Mouse (Mus musculus) frontal cortex, adult 2 months (tissue): ENCODE results near the gene Aldh16a1. TPM values are rescaled to one million over a fixed set of nuclear protein-coding genes. Genes with fewer than 3 reads are reported as not detected.
A peak's percentile ranks its signal among the peaks of the same experiment; 100 is the strongest.
"Not testable (repeated sequence)": the region's sequence is repeated elsewhere in the genome, so short reads cannot be mapped to it uniquely, and the experiment has no call there.

Experiments used
- DNase-seq, 2 experiments: peaks; one replicate each; pipeline ENCODE4 v3.0.0; 2022; ENCODE audit warnings: low spot score in 1 of 2; ENCODE audit errors: extremely low spot score in 1 of 2
- polyA plus RNA-seq: library from polyadenylated mRNA; depleted of rRNA; stranded (reverse); fragments of >200 nt; gene quantifications from 2 replicates; pipeline ENCODE4 v1.2.3, GENCODE M21; 2012

Aldh16a1 gene
- polyA plus RNA-seq, 1 experiment: 10.8 TPM

GRCm38 (mm10) chr7:45137171-45138006 lies 17.0 kb downstream of the Aldh16a1 start:
- DNase-seq: no peak

DNA sequence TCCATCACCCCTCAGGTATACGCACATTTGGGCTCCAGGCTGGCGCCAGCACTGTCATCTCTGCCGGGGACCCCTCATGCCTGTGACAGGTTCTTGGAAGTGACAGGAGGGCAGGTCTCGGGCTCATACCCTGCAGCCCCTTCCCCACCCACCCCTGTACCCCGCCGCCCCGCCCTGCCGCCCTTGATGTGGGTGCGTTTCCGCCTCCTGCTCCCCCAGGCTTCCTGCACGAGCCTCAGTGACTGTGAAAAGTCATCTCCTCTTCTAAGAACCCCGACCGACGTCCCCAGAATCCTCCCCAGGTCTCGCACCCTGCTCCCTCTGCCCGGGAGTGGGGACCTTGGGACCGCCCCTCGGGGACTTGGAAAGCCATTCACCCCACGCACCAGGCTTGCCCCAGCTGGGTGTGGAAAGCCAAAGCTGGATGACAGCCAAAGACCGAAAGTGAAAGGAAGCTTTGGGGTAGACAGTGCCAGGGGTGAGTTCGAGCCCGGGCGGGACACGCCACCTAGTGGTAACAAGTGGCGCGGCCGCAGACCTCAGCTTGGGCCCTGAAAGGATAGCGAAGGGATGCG lies 18.3 kb downstream of the Aldh16a1 start, which contains the start of the genes Gm45713 and Flt3l:
Gene Gm45713 (minus strand): TSS at position 239 of the 575 bp plus-strand sequence.
Gene Flt3l (minus strand): TSS at position 440 of the 575 bp plus-strand sequence.
- DNase-seq: peak; percentile 78 to 95

GRCm38 (mm10) chr7:45135370-45135769 lies 19.0 kb downstream of the Aldh16a1 start:
- no peak for DNase-seq

DNA sequence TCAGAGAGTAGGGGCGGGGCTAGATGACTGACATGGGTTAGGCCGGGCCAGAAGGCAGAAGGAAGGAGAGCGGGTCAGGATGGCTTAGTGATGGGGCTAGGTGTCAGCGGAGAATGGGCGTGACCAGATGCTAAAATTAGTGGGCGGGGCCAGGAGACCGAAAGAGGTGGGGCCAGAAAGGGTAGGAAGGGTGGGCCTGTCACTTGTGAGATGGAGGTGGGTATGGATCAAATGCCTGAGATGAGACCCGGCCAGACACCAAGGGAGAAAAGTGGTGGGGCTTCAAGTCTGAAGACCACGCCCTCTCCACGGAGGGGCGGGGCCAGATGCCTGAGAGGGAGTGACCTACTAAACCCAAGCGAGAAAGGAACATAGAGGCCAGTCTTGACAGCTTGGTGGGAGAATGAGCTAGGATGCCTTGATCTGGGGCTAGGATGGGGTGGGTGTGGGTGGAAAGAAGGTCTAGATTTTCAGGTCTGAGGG lies 19.8 kb downstream of the Aldh16a1 start:
- DNase-seq: no peak

- no peak for DNase-seq
Observed at GRCm38 (mm10) chr7:45133446-45134159, 20.8 kb downstream of the Aldh16a1 start.

- no peak for DNase-seq
Observed at GRCm38 (mm10) chr7:45131850-45132249, 22.5 kb downstream of the Aldh16a1 start.

GRCm38 (mm10) chr7:45129776-45130512 lies 24.4 kb downstream of the Aldh16a1 start:
- no peak for DNase-seq

DNA sequence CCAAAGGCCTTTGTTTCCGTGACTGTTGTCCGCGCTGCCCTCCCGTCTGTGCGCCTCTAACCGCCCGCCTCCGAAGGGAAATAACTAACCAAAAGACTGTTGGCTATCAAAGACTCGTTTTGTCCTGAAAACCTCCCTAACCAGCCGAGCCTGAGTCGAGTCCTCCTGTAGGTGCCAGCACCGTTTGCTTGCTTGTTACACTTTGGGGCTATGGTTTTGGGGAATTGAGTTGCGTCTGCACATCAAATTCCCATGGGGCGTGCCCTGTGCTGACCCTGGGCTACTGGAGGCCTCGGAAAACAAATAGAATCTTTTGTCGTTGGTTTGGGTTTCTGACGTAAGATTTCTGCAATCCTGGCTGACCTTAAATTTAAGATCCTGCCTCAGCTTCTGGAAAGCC lies 25.1 kb downstream of the Aldh16a1 start:
- DNase-seq: no peak

GRCm38 (mm10) chr7:45128624-45129246 lies 25.6 kb downstream of the Aldh16a1 start, which contains the start of gene Rpl13a:
Gene Rpl13a, minus strand, starts transcription at chr7:45128761.
- peak; percentile 99 to 100 for DNase-seq

- DNase-seq: no peak
Observed at GRCm38 (mm10) chr7:45127700-45128224, 26.6 kb downstream of the Aldh16a1 start.

DNA sequence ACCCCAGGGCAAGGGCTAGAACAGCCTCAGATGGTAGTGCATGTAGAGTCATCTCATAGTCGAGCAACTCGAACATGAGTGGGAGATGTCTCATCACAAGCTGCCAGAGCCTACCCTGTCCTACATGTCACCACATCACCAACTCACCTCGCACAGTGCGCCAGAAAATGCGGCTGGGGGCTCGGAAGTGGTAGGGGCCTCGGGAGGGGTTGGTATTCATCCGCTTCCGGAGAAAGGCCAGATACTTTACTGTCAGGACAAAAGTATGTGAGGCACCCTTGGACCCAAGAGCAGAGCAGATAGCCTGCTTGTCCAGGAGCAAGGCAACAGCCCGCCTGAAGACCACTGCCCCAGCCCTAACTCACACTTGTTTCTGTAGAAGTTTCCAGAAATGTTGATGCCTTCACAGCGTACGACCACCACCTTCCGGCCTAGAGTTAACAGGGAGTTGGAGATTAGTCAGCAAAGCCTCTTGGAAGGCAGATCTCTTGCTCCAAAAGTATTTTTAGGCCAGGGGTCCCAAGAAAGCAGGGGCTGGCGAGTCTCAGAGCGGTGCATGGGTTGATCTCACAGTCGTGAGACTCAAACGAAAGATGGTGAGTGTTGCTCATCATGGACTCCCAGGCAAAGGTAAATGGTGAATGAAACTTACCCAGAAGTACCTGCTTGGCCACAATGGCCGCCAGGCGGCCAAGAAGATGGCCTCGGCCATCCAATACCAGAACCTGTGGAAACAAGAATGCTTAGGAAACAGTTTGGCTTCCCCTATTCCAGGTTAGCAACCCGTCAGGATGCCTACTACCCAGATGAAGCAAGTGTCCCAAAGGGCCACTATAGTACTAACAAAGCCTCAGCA lies 27.3 kb downstream of the Aldh16a1 start:
- no peak for DNase-seq

DNA sequence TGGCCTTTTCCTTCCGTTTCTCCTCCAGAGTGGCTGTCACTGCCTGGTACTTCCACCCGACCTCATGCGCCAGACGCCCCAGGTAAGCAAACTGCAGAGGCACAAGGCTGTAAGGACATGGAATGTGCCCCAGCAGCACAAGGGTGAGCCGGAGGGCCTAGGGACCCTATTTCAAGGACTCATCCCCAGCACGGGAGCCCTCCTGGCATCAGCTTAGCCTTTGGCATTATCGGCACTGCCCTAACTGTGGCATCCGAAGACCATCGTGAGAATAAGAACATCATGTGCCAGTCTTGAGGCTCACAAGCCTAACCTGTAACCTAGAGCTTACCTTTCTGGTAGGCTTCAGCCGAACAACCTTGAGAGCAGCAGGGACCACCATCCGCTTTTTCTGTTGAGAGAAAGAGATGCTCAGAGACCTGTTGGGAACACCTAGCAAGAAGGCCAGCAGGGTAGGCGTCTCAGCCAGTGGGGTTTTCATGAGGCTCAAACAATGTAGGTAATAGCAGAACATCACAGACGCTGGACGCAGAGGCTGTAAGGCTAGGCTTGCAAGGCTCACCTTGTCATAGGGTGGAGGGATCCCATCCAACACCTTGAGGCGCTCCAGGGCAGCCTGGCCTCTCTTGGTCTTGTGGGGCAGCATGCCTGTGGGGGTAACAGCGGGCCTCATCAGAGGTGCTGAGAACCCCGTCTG lies 28.1 kb downstream of the Aldh16a1 start:
- no peak for DNase-seq

DNA sequence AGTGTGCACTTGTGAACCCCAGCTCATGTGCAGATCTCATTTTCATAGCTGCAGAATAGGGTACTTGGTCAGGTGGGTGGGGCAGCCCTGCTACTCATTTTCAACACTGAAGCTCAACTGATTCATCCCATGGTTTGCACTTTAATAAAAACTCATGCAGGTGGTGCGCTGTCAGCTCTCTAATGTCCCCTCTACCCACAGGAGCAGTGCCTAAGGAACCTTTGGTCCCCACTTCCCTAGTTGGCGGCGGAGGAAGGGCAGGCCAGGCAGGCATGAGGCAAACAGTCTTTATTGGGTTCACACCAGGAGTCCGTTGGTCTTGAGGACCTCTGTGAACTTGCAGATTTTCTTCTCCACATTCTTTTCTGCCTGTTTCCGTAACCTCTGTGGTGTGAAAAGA lies 28.7 kb downstream of the Aldh16a1 start:
- DNase-seq: not testable (repeated sequence)

- no peak for DNase-seq
Observed at GRCm38 (mm10) chr7:45125144-45125600, 29.2 kb downstream of the Aldh16a1 start.

GRCm38 (mm10) chr7:45124224-45125143 lies 29.9 kb downstream of the Aldh16a1 start, which contains the start of gene Rps11:
Gene Rps11, minus strand, starts transcription at chr7:45124439.
- peak; percentile 97 to 99 for DNase-seq

GRCm38 (mm10) chr7:45123186-45123570 lies 31.2 kb downstream of the Aldh16a1 start:
- DNase-seq: no peak
